ENCODE assay signal across 8 mouse cellular contexts in genomic region chr1:72183554-72183953, GRCm38 (mm10). TPM values are rescaled to one million over a fixed set of nuclear protein-coding genes. Genes with fewer than 3 reads are reported as not detected.
DNase-seq lines count a peak whose midpoint lies in the region; ATAC-seq and TF ChIP-seq lines count a peak whose summit lies in the region.
"Had no signal": no experiment of that assay in that cellular context is flagged by ENCODE, and none has a peak within 500 bp of the region (broad histone marks: within the 10 kb centered on the region; RNA-seq: fewer than 3 reads in every experiment).

No protein-coding gene starts in this region.

- no peak for TF ChIP-seq EP300 in lung, postnatal 0 days (IDR thresholded peaks at IDR 0.05)

- H3K27me3 ChIP-seq in lung, postnatal 0 days (replicated peaks; ENCODE audit: insufficient read depth, low read length), result no peaks in the 10 kb centered on the region
- H3K27me3 ChIP-seq in hindbrain, embryonic 10.5 days (ENCODE audit: insufficient read depth, poor library complexity, severe bottlenecking), result no peaks in the 10 kb centered on the region
- H3K27me3 ChIP-seq in liver, embryonic 13.5 days, result no peaks in the 10 kb centered on the region

- 44% methylated on average over 6 of the region's 6 CpGs for WGBS in lung, postnatal 0 days
- WGBS in hindbrain, embryonic 10.5 days, result 56% methylated on average over 6 of the region's 6 CpGs
- WGBS in liver, embryonic 13.5 days (ENCODE audit: insufficient replicate concordance), result 56% methylated on average over 6 of the region's 6 CpGs

- ATAC-seq in lung, postnatal 0 days, result no peak
- ATAC-seq in liver, embryonic 13.5 days (ENCODE audit: low read depth), result no peak; the same call in 1 of the 2 replicates

- H3K4me2 ChIP-seq in lung, postnatal 0 days (replicated peaks; ENCODE audit: low read depth, low read length), result peak overlapping the region; percentile 9; the same call in 1 of the 2 replicates
- H3K4me2 ChIP-seq in liver, embryonic 13.5 days, result 0 out of 2 replicates have a peak overlapping the region, but pooled peaks have one; percentile 24

- H3K4me3 ChIP-seq in lung, postnatal 0 days (ENCODE audit: low read depth, low read length), result no peak overlapping the region
- H3K4me3 ChIP-seq in hindbrain, embryonic 10.5 days, result peak overlapping the region; percentile 35
- H3K4me3 ChIP-seq in liver, embryonic 13.5 days (replicated peaks), result no peak overlapping the region

- no peaks in the 10 kb centered on the region for H3K9me3 ChIP-seq in lung, postnatal 0 days (ENCODE audit: low read length)
- no peaks in the 10 kb centered on the region for H3K9me3 ChIP-seq in hindbrain, embryonic 10.5 days
- H3K9me3 ChIP-seq in liver, embryonic 13.5 days (replicated peaks), result no peaks in the 10 kb centered on the region

- TF ChIP-seq CTCF in lung, postnatal 0 days (IDR thresholded peaks at IDR 0.05), result no peak

- no peak for DNase-seq in lung, postnatal 0 days (ENCODE audit: low spot score)
- DNase-seq in lung, postnatal 25 days (ENCODE audit: low spot score), result no peak
- no peak for DNase-seq in hindbrain, embryonic 10.5 days (ENCODE audit: low spot score)
- no peak for DNase-seq in liver, embryonic 13.5 days
- DNase-seq in frontal cortex, postnatal 14 days (ENCODE audit: low spot score in 2 of 2), result no peak
- no peak for DNase-seq in left cerebral cortex, adult 11 months (ENCODE audit: low spot score)
- DNase-seq in spleen, postnatal 4 days (ENCODE audit: low spot score in 2 of 2), result no peak
- DNase-seq: right cerebral cortex, postnatal 4 days had no signal

- no peak overlapping the region for H3K9ac ChIP-seq in lung, postnatal 0 days (replicated peaks; ENCODE audit: low read depth)
- H3K9ac ChIP-seq in liver, embryonic 13.5 days, result no peak overlapping the region

- H3K27ac ChIP-seq in lung, postnatal 0 days (ENCODE audit: low read length), result no peak overlapping the region
- H3K27ac ChIP-seq in hindbrain, embryonic 10.5 days, result peak overlapping the region; percentile 56
- no peak overlapping the region for H3K27ac ChIP-seq in liver, embryonic 13.5 days

- H3K36me3 ChIP-seq in lung, postnatal 0 days (ENCODE audit: insufficient read depth, low read length), result no peaks in the 10 kb centered on the region
- H3K36me3 ChIP-seq in hindbrain, embryonic 10.5 days, result no peaks in the 10 kb centered on the region
- H3K36me3 ChIP-seq in liver, embryonic 13.5 days, result no peaks in the 10 kb centered on the region

- H3K4me1 ChIP-seq in lung, postnatal 0 days (ENCODE audit: insufficient read depth, low read depth, low read length), result no peaks in the 10 kb centered on the region
- peaks cover 16% of the 10 kb centered on the region for H3K4me1 ChIP-seq in hindbrain, embryonic 10.5 days (replicated peaks)
- 0 out of 2 replicates have a peak, but pooled peaks cover 3% of the 10 kb centered on the region for H3K4me1 ChIP-seq in liver, embryonic 13.5 days (replicated peaks)

RNA-seq across cellular contexts. Expression of gene Mreg, which starts 28.6 kb away (rescaled TPM):
- 0.57 and 0.98 TPM in 2 replicates for polyA plus RNA-seq in lung, postnatal 0 days (2015; fragmentation: Nextera tagmentation; extraction: Ambion mirVana)
- polyA plus RNA-seq in hindbrain, embryonic 10.5 days (2016; fragmentation: Nextera tagmentation; extraction: Ambion mirVana), result 12.3 and 27.2 TPM in 2 replicates
- 5.1 and 7.8 TPM in 2 replicates for polyA plus RNA-seq in liver, embryonic 13.5 days (2015; fragmentation: Nextera tagmentation; extraction: Ambion mirVana)
